Mouse (Mus musculus): ENCODE data around the gene Pisd. TPM values are rescaled to one million over a fixed set of nuclear protein-coding genes. Genes with fewer than 3 reads are reported as not detected.
"Not testable (repeated sequence)": the region's sequence is repeated elsewhere in the genome, so short reads cannot be mapped to it uniquely, and the experiment has no call there.

Gene Pisd
- polyA plus RNA-seq (2016; fragmentation: Nextera tagmentation; extraction: Ambion mirVana): 74.8 and 77.6 TPM in 2 replicates

GRCm38 (mm10) chr5:32785313-32785915 is at the start of gene Pisd:
Gene Pisd, minus strand, starts transcription at chr5:32785646.
- H3K36me3 ChIP-seq: peaks cover 4% of the 10 kb centered on the region; the same call in 1 of the 2 replicates
- H3K4me2 ChIP-seq (replicated peaks): peak within 1 kb of the TSS; percentile 76
- peak within 1 kb of the TSS; percentile 87 for H3K4me3 ChIP-seq
- H3K9ac ChIP-seq (replicated peaks): peak within 1 kb of the TSS; percentile 77
- WGBS: under 1% methylated on average over 52 of the region's 52 CpGs
- H3K9me3 ChIP-seq: no peaks in the 10 kb centered on the region
- peak; percentile 99 for ATAC-seq (ENCODE audit: low FRiP score, low read depth)
- peaks cover 5% of the 10 kb centered on the region for H3K4me1 ChIP-seq
- no peaks in the 10 kb centered on the region for H3K27me3 ChIP-seq
- H3K27ac ChIP-seq (replicated peaks): peak within 1 kb of the TSS; percentile 85

GRCm38 (mm10) chr5:32834497-32834896 is 49.1 kb upstream of the Pisd start:
- H3K36me3 ChIP-seq: peaks cover 85% of the 10 kb centered on the region
- H3K4me1 ChIP-seq: no peaks in the 10 kb centered on the region
- no peak overlapping the region for H3K4me3 ChIP-seq

DNA sequence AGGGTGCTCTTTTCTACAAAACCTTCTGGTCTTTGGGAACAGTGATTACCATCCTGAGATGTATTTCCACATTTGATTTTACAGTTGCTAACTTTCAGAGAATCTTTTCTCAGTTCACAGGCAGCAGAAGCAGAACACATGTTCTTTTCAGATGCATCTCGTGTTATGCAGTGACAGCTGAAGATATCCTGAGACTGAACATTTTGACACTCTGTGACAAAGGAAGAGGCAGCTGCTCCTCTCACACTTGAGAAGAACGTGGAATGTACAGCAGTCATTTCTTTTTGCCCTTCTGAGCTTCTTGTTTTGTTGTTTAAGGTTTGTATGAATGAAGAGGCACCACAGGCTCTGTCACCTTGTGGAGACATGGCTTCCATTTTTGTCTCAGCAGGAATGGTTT is 44.6 kb upstream of the Pisd start:
- ATAC-seq (ENCODE audit: low FRiP score, low read depth): no peak
- H3K4me2 ChIP-seq (replicated peaks): no peak overlapping the region
- H3K4me3 ChIP-seq: no peak overlapping the region
- H3K9ac ChIP-seq (replicated peaks): no peak overlapping the region
- H3K9me3 ChIP-seq: no peaks in the 10 kb centered on the region
- H3K4me1 ChIP-seq: no peaks in the 10 kb centered on the region
- no peaks in the 10 kb centered on the region for H3K27me3 ChIP-seq
- no peak overlapping the region for H3K27ac ChIP-seq (replicated peaks)
- H3K36me3 ChIP-seq: peaks cover 93% of the 10 kb centered on the region
- WGBS: 95% methylated on average over 2 of the region's 2 CpGs

More at GRCm38 (mm10) chr5:32834497-32834896, 49.1 kb upstream of the Pisd start:
- Histone ChIP-seq H3K27me3 (no peaks in the 10 kb centered on the region), H3K27ac (replicated peaks) (no peak overlapping the region), H3K9me3 (no peaks in the 10 kb centered on the region), H3K4me2 (replicated peaks) (no peak overlapping the region), H3K9ac (replicated peaks) (no peak overlapping the region)
- no peak for ATAC-seq (ENCODE audit: low FRiP score, low read depth)
- 90% methylated on average over 1 of the region's 1 CpGs for WGBS

- H3K36me3 ChIP-seq: peaks cover 80% of the 10 kb centered on the region
- H3K9ac ChIP-seq (replicated peaks); ATAC-seq (ENCODE audit: low FRiP score, low read depth); H3K27me3 ChIP-seq; H3K4me3 ChIP-seq; H3K4me2 ChIP-seq (replicated peaks); H3K27ac ChIP-seq (replicated peaks); H3K9me3 ChIP-seq; H3K4me1 ChIP-seq: not testable (repeated sequence)
- WGBS: 94% methylated on average over 1 of the region's 1 CpGs
These were observed 43.3 kb upstream of the Pisd start for GRCm38 (mm10) chr5:32828766-32829165.

- Histone ChIP-seq H3K9ac (replicated peaks) (no peak within 1 kb of the TSS), H3K4me1 (no peaks in the 10 kb centered on the region), H3K9me3 (no peaks in the 10 kb centered on the region), H3K36me3 (peaks cover 72% of the 10 kb centered on the region), H3K4me2 (replicated peaks) (no peak within 1 kb of the TSS), H3K27me3 (no peaks in the 10 kb centered on the region), H3K27ac (replicated peaks) (no peak within 1 kb of the TSS), H3K4me3 (no peak within 1 kb of the TSS)
- no peak for ATAC-seq (ENCODE audit: low FRiP score, low read depth)
- 95% methylated on average over 7 of the region's 7 CpGs for WGBS
These were observed 41.6 kb upstream of the Pisd start, which contains the start of gene Gm20671 for GRCm38 (mm10) chr5:32827009-32827408. Gene Gm20671, minus strand, starts transcription at chr5:32827109.

- peaks cover 65% of the 10 kb centered on the region for H3K36me3 ChIP-seq
- 91% methylated on average over 8 of the region's 8 CpGs for WGBS
These were observed 35.0 kb upstream of the Pisd start for GRCm38 (mm10) chr5:32820471-32820870.

DNA sequence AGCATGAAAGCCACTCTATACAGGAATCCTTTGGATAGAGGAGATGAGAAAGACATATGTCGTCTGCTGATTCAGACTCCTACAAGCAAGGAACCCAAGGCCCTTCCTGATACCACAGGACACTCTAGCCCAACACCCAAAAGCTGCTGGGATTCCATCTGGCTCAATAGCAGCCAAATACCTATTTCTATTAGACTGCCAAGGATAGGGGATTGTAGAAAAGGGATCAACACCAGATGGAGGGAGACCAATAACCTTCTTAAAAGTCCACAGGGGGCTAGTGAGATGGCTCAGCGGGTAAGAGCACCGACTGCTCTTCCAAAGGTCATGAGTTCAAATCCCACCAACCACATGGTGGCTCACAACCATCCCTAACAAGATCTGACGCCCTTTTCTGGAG is 29.9 kb upstream of the Pisd start:
- no peak for ATAC-seq (ENCODE audit: low FRiP score, low read depth)
- H3K36me3 ChIP-seq: peaks cover 67% of the 10 kb centered on the region

More at GRCm38 (mm10) chr5:32820471-32820870, 35.0 kb upstream of the Pisd start:
- ATAC-seq (ENCODE audit: low FRiP score, low read depth): no peak
- Histone ChIP-seq H3K4me3 (no peak overlapping the region), H3K4me1 (no peaks in the 10 kb centered on the region), H3K27ac (replicated peaks) (no peak overlapping the region), H3K9ac (replicated peaks) (no peak overlapping the region), H3K27me3 (no peaks in the 10 kb centered on the region), H3K4me2 (replicated peaks) (no peak overlapping the region), H3K9me3 (no peaks in the 10 kb centered on the region)

DNA sequence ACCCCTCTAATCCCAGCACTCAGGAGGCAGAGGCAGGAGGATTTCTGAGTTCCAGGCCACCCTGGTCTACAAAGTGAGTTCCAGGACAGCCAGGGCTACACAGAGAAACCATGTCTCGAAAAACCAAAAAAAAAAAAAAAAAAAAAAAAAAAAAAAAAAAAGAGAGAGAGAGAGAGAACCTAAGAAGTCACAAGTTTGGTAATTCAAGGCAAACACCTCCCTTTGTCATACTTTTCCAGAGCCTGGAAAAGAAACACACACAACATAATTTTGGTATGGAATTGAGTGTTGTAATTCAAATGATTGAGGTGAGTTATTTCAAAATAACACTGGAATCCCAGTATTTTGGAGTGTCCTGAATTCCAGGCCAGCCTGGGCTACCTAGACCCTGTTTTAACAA is 1.0 kb upstream of the Pisd start:
- not testable (repeated sequence) for H3K9ac ChIP-seq (replicated peaks); H3K9me3 ChIP-seq; H3K4me3 ChIP-seq; H3K36me3 ChIP-seq; H3K27me3 ChIP-seq; H3K27ac ChIP-seq (replicated peaks); H3K4me1 ChIP-seq; H3K4me2 ChIP-seq (replicated peaks); ATAC-seq (ENCODE audit: low FRiP score, low read depth)
- WGBS: 92% methylated on average over 1 of the region's 1 CpGs

More for the DNA sequence above, 29.9 kb upstream of the Pisd start:
- Histone ChIP-seq H3K9me3 (no peaks in the 10 kb centered on the region), H3K27ac (replicated peaks) (no peak overlapping the region), H3K4me1 (no peaks in the 10 kb centered on the region), H3K9ac (replicated peaks) (no peak overlapping the region), H3K4me2 (replicated peaks) (no peak overlapping the region), H3K27me3 (no peaks in the 10 kb centered on the region), H3K4me3 (no peak overlapping the region)
- 88% methylated on average over 4 of the region's 4 CpGs for WGBS

GRCm38 (mm10) chr5:32784726-32785125 is 720 bp downstream of the Pisd start:
- Histone ChIP-seq H3K36me3 (peaks cover 4% of the 10 kb centered on the region; the same call in 1 of the 2 replicates), H3K4me3 (peak overlapping the region; percentile 87), H3K9ac (replicated peaks) (peak overlapping the region; percentile 77), H3K27ac (replicated peaks) (no peak overlapping the region), H3K4me2 (replicated peaks) (peak overlapping the region; percentile 76), H3K4me1 (peaks cover 5% of the 10 kb centered on the region), H3K27me3 (no peaks in the 10 kb centered on the region), H3K9me3 (no peaks in the 10 kb centered on the region)
- 30% methylated on average over 5 of the region's 5 CpGs for WGBS
- no peak for ATAC-seq (ENCODE audit: low FRiP score, low read depth)

DNA sequence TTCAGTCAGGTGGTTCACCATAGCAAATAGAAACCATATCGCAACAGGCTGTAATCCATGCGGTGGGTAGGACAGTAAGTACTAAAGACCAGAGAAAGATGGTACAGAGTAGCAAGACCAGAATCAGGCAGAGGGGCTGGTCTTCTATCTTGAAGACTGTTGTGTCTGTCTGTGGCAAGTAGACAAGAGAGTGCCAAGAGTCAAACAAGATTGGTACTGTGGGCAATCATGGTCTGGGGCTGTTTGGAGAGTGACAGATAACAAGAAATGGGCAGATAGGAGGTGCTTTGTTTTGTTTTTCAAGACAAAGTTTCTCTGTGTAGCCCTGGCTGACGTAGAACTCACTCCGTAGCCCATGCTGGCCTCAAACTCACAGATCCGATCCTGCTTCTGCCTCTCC is 3.9 kb downstream of the Pisd start:
- H3K9ac ChIP-seq (replicated peaks): no peak overlapping the region
- H3K4me2 ChIP-seq (replicated peaks): no peak overlapping the region
- H3K9me3 ChIP-seq: no peaks in the 10 kb centered on the region
- no peak for ATAC-seq (ENCODE audit: low FRiP score, low read depth)
- H3K36me3 ChIP-seq: no peaks in the 10 kb centered on the region
- H3K4me1 ChIP-seq: peaks cover 5% of the 10 kb centered on the region
- no peak overlapping the region for H3K4me3 ChIP-seq
- 96% methylated on average over 5 of the region's 5 CpGs for WGBS
- no peak overlapping the region for H3K27ac ChIP-seq (replicated peaks)
- no peaks in the 10 kb centered on the region for H3K27me3 ChIP-seq

- no peak overlapping the region for H3K9ac ChIP-seq (replicated peaks)
- H3K4me1 ChIP-seq: 0 out of 2 replicates have a peak, but pooled peaks cover 2% of the 10 kb centered on the region
- no peaks in the 10 kb centered on the region for H3K9me3 ChIP-seq
- no peak overlapping the region for H3K4me2 ChIP-seq (replicated peaks)
- WGBS: 93% methylated on average over 3 of the region's 3 CpGs
- H3K36me3 ChIP-seq: peaks cover 14% of the 10 kb centered on the region
- ATAC-seq (ENCODE audit: low FRiP score, low read depth): no peak
- H3K27ac ChIP-seq (replicated peaks): no peak overlapping the region
- H3K4me3 ChIP-seq: no peak overlapping the region
- H3K27me3 ChIP-seq: no peaks in the 10 kb centered on the region
These were observed 7.3 kb downstream of the Pisd start for GRCm38 (mm10) chr5:32778168-32778567.

DNA sequence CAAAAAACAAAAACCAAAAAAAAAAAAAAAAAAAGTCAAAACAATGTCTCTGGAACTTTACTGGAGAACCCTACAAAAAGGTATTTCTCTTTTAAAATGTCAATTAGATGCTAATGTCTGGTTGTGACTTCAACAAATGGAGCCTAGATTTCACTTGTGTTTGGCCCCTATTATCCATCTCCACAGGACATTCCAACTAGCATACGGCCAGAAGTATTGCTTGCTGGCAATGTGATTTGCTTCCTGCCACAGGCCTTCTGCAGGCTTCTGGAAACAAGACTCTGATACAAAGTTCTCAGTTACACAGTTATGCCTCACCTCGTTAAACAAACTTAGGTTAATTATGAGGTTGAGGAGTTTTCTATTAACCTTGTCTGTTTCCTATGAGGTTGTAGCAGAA is 13.1 kb downstream of the Pisd start:
- Histone ChIP-seq H3K36me3 (peaks cover 36% of the 10 kb centered on the region), H3K9me3 (no peaks in the 10 kb centered on the region), H3K4me1 (0 out of 2 replicates have a peak, but pooled peaks cover 2% of the 10 kb centered on the region), H3K27me3 (no peaks in the 10 kb centered on the region), H3K4me2 (replicated peaks) (no peak overlapping the region), H3K9ac (replicated peaks) (no peak overlapping the region), H3K4me3 (no peak overlapping the region), H3K27ac (replicated peaks) (no peak overlapping the region)
- no peak for ATAC-seq (ENCODE audit: low FRiP score, low read depth)
- 79% methylated on average over 2 of the region's 2 CpGs for WGBS

Measured in midbrain, embryonic 12.5 days (tissue).